Mouse (Mus musculus) limb, embryonic 12.5 days (tissue): Measurements from ENCODE around the gene Dnajc5. TPM values are rescaled to one million over a fixed set of nuclear protein-coding genes. Genes with fewer than 3 reads are reported as not detected.

Source experiments
- ATAC-seq: fragments of 200-750 bp; cut with Nextera tagmentation; 2 replicates; pipeline ENCODE4 v1.8.0; 2017; ENCODE audit warnings: low read depth, moderate TSS enrichment; ENCODE audit not compliant: insufficient number of reproducible peaks, insufficient read depth, low FRiP score, low TSS enrichment
- H3K27ac ChIP-seq: fragments of 300-500 bp; sonication (generic); 2 replicates; pipeline ENCODE4 v1.5.1; 2016; ENCODE audit warnings: mild to moderate bottlenecking, moderate library complexity
- H3K27me3 ChIP-seq: fragments of 300-500 bp; sonication (generic); 2 replicates; pipeline ENCODE4 v1.6.1; 2016; ENCODE audit warnings: mild to moderate bottlenecking, moderate library complexity
- H3K36me3 ChIP-seq: fragments of 300-500 bp; sonication (generic); 2 replicates; pipeline ENCODE4 v1.6.1; 2016; ENCODE audit warnings: mild to moderate bottlenecking, moderate library complexity
- H3K4me1 ChIP-seq: fragments of 300-500 bp; sonication (generic); replicated peaks from 2 replicates; pipeline ENCODE4 v1.6.1; 2016
- H3K4me2 ChIP-seq: fragments of 300-500 bp; sonication (generic); 2 replicates; pipeline ENCODE4 v1.6.1; 2016; ENCODE audit warnings: mild to moderate bottlenecking, moderate library complexity
- H3K4me3 ChIP-seq: fragments of 300-500 bp; sonication (generic); replicated peaks from 2 replicates; pipeline ENCODE4 v1.5.1; 2016; ENCODE audit warnings: mild to moderate bottlenecking
- H3K9ac ChIP-seq: fragments of 300-500 bp; sonication (generic); replicated peaks from 2 replicates; pipeline ENCODE4 v1.6.1; 2016; ENCODE audit warnings: mild to moderate bottlenecking, moderate library complexity
- H3K9me3 ChIP-seq: fragments of 300-500 bp; sonication (generic); 2 replicates; pipeline ENCODE4 v1.6.1; 2016; ENCODE audit warnings: mild to moderate bottlenecking, moderate library complexity
- WGBS: fragments of 180-500 bp; shearing (Covaris S2); methylation state at CpG from one replicate; pipeline ENCODE4 v1.1.7; 2016; 5-methylcytosine and 5-hydroxymethylcytosine counted together
- polyA plus RNA-seq: library from polyadenylated mRNA; unstranded; fragments of >200 nt; fragmentation: Nextera tagmentation; extraction: Ambion mirVana; gene quantifications from 2 replicates; pipeline ENCODE4 v1.2.1, GENCODE M21; 2016

Gene Dnajc5
- polyA plus RNA-seq, result 90.6 and 91.0 TPM in 2 replicates

GRCm38 (mm10) chr2:181520118-181520935 lies at the start of gene Dnajc5:
Gene Dnajc5, plus strand, starts transcription at chr2:181520485.
- Histone ChIP-seq H3K4me3 (peak within 1 kb of the TSS; percentile 97), H3K4me1 (peaks cover 24% of the 10 kb centered on the region), H3K9me3 (no peaks in the 10 kb centered on the region), H3K9ac (peak within 1 kb of the TSS; percentile 96), H3K27ac (peak within 1 kb of the TSS; percentile 98), H3K36me3 (peaks cover 29% of the 10 kb centered on the region), H3K4me2 (peak within 1 kb of the TSS; percentile 65), H3K27me3 (no peaks in the 10 kb centered on the region)
- peak; percentile 97 for ATAC-seq
- under 1% methylated on average over 73 of the region's 74 CpGs for WGBS

- Histone ChIP-seq H3K9me3 (no peaks in the 10 kb centered on the region), H3K4me2 (no peak overlapping the region)
- 52% methylated on average over 5 of the region's 5 CpGs for WGBS
Observed at GRCm38 (mm10) chr2:181471246-181471645, 49.0 kb upstream of the Dnajc5 start.

GRCm38 (mm10) chr2:181472256-181472827 lies 47.9 kb upstream of the Dnajc5 start:
- H3K27ac ChIP-seq, result no peak overlapping the region

More at GRCm38 (mm10) chr2:181471246-181471645, 49.0 kb upstream of the Dnajc5 start:
- no peak overlapping the region for H3K9ac ChIP-seq
- H3K27ac ChIP-seq, result no peak overlapping the region
- no peaks in the 10 kb centered on the region for H3K4me1 ChIP-seq
- ATAC-seq, result no peak
- no peaks in the 10 kb centered on the region for H3K27me3 ChIP-seq
- H3K36me3 ChIP-seq, result no peaks in the 10 kb centered on the region
- H3K4me3 ChIP-seq, result no peak overlapping the region

GRCm38 (mm10) chr2:181483120-181483519 lies 37.2 kb upstream of the Dnajc5 start:
- Histone ChIP-seq H3K9me3 (no peaks in the 10 kb centered on the region), H3K9ac (no peak overlapping the region), H3K36me3 (no peaks in the 10 kb centered on the region), H3K27me3 (no peaks in the 10 kb centered on the region), H3K4me3 (no peak overlapping the region), H3K4me1 (peaks cover 24% of the 10 kb centered on the region), H3K4me2 (no peak overlapping the region), H3K27ac (no peak overlapping the region)
- no peak for ATAC-seq
- 51% methylated on average over 2 of the region's 2 CpGs for WGBS

More at GRCm38 (mm10) chr2:181472256-181472827, 47.9 kb upstream of the Dnajc5 start:
- Histone ChIP-seq H3K4me3 (no peak overlapping the region), H3K27me3 (no peaks in the 10 kb centered on the region), H3K36me3 (no peaks in the 10 kb centered on the region), H3K4me2 (no peak overlapping the region), H3K4me1 (no peaks in the 10 kb centered on the region), H3K9me3 (no peaks in the 10 kb centered on the region), H3K9ac (no peak overlapping the region)
- WGBS, result 92% methylated on average over 1 of the region's 1 CpGs
- no peak for ATAC-seq

GRCm38 (mm10) chr2:181483562-181484318 lies 36.5 kb upstream of the Dnajc5 start:
- 35% methylated on average over 7 of the region's 7 CpGs for WGBS
- no peak overlapping the region for H3K9ac ChIP-seq
- H3K27ac ChIP-seq, result no peak overlapping the region
- H3K27me3 ChIP-seq, result no peaks in the 10 kb centered on the region
- no peak overlapping the region for H3K4me2 ChIP-seq
- H3K4me3 ChIP-seq, result no peak overlapping the region
- ATAC-seq, result peak; percentile 26; the same call in 1 of the 2 replicates
- H3K36me3 ChIP-seq, result no peaks in the 10 kb centered on the region
- no peaks in the 10 kb centered on the region for H3K9me3 ChIP-seq
- H3K4me1 ChIP-seq, result peaks cover 25% of the 10 kb centered on the region

GRCm38 (mm10) chr2:181484456-181485233 lies 35.6 kb upstream of the Dnajc5 start:
- Histone ChIP-seq H3K4me2 (no peak overlapping the region), H3K27ac (no peak overlapping the region), H3K9me3 (no peaks in the 10 kb centered on the region), H3K27me3 (no peaks in the 10 kb centered on the region), H3K36me3 (no peaks in the 10 kb centered on the region), H3K4me3 (no peak overlapping the region), H3K9ac (no peak overlapping the region), H3K4me1 (peaks cover 25% of the 10 kb centered on the region)
- WGBS, result 83% methylated on average over 6 of the region's 6 CpGs
- ATAC-seq, result no peak

- Histone ChIP-seq H3K4me3 (no peak overlapping the region), H3K9ac (no peak overlapping the region), H3K9me3 (no peaks in the 10 kb centered on the region), H3K4me1 (peaks cover 25% of the 10 kb centered on the region), H3K36me3 (no peaks in the 10 kb centered on the region), H3K27me3 (no peaks in the 10 kb centered on the region), H3K27ac (peak overlapping the region; percentile 59; the same call in 1 of the 2 replicates), H3K4me2 (no peak overlapping the region)
- no peak for ATAC-seq
- 13% methylated on average over 1 of the region's 1 CpGs for WGBS
Observed at GRCm38 (mm10) chr2:181485741-181486140, 34.5 kb upstream of the Dnajc5 start.

GRCm38 (mm10) chr2:181487338-181488277 lies 32.7 kb upstream of the Dnajc5 start:
- Histone ChIP-seq H3K27me3 (no peaks in the 10 kb centered on the region), H3K4me2 (peak overlapping the region; percentile 34), H3K9me3 (no peaks in the 10 kb centered on the region), H3K36me3 (no peaks in the 10 kb centered on the region), H3K27ac (peak overlapping the region; percentile 75), H3K9ac (no peak overlapping the region), H3K4me3 (no peak overlapping the region), H3K4me1 (peaks cover 25% of the 10 kb centered on the region)
- peak; percentile 68; the same call in 1 of the 2 replicates for ATAC-seq
- 11% methylated on average over 5 of the region's 5 CpGs for WGBS

GRCm38 (mm10) chr2:181491432-181492205 lies 28.7 kb upstream of the Dnajc5 start:
- no peak overlapping the region for H3K9ac ChIP-seq
- H3K9me3 ChIP-seq, result no peaks in the 10 kb centered on the region
- H3K4me2 ChIP-seq, result no peak overlapping the region
- no peaks in the 10 kb centered on the region for H3K27me3 ChIP-seq
- H3K36me3 ChIP-seq, result no peaks in the 10 kb centered on the region
- H3K4me1 ChIP-seq, result peaks cover 19% of the 10 kb centered on the region
- no peak overlapping the region for H3K27ac ChIP-seq
- WGBS, result 26% methylated on average over 7 of the region's 7 CpGs
- H3K4me3 ChIP-seq, result no peak overlapping the region
- no peak for ATAC-seq
